Mouse (Mus musculus) monocyte, adult 5-6 weeks (primary cell): ENCODE measurements around the gene Ssxb10. TPM values are rescaled to one million over a fixed set of nuclear protein-coding genes. Genes with fewer than 3 reads are reported as not detected.
"Not testable (repeated sequence)": the region's sequence is repeated elsewhere in the genome, so short reads cannot be mapped to it uniquely, and the experiment has no call there.

Experiments used
- ATAC-seq: fragments of 153-309, 156-312 bp; replicated peaks from 2 replicates; pipeline ENCODE4 v1.8.0; 2017; ENCODE audit warnings: mild to moderate bottlenecking; ENCODE audit not compliant: low TSS enrichment, insufficient number of reproducible peaks, severe bottlenecking, poor library complexity, low FRiP score
- total RNA-seq: library from RNA; stranded (forward); fragments of 200-1000, 200-491, 200-594 nt; gene quantifications from 3 replicates; pipeline ENCODE4 v1.2.3, GENCODE M21; 2017

Ssxb10 gene
- total RNA-seq: not detected in 3 replicates

DNA sequence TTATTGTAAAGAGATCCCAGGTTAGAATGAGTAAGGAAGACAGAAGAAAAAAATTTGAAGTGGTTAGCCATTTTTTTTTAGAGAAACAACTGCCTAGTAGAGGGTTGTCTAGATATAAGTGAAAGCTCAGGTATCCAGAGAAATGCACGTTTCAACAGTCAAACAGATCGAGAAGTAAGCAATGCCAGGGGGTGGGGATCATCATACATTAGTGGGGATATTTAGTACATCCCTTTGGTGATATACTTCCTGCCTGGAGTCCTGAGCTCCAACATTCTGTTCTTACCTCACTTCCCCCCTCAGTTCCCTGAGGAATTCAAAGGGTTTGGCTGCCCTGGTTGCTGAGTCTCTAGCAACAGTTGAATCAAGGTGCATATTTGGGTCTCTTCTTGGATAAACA is at the start of gene Ssxb10:
TSS of gene Ssxb10 (plus strand) at position 301 of the 400 bp plus-strand sequence.
- no peak for ATAC-seq

DNA sequence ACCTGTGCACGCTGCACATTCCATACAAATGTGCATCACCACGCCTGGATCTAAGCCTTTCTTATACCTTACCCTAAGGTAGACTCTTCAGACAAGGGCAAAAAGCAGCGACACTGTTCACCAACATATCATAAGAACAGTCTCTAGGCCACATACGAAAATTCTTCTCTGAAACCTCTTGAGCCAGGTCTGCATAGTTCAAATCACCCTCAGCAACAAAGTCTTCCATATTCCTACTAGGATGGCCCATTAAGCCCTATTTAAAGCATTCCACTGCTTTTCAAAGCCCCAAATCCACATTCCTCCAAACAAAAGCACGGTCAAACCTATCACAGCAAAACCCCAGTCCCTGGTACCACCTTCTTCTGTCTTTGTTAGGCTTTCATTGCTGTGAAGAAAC is 38.6 kb upstream of the Ssxb10 start:
- no peak for ATAC-seq

DNA sequence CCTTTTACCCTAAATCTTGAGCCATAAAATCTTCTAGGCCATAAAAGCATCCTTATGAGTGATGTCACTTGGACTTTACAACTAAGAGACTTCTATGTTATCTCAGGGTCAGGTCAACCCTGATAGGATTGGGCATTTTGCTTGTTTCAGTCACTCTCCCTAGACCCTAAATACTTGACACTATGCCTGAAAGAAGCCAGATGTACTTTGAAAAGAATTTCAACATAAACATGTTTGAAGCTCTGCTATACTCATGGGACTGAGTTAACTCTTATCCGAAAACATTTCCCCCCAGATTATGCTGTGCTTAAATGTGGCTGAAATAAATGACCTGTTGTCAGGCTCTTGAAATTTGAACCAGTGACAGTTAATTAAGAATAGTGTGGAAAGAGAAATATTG is 17.9 kb upstream of the Ssxb10 start:
- ATAC-seq: no peak

DNA sequence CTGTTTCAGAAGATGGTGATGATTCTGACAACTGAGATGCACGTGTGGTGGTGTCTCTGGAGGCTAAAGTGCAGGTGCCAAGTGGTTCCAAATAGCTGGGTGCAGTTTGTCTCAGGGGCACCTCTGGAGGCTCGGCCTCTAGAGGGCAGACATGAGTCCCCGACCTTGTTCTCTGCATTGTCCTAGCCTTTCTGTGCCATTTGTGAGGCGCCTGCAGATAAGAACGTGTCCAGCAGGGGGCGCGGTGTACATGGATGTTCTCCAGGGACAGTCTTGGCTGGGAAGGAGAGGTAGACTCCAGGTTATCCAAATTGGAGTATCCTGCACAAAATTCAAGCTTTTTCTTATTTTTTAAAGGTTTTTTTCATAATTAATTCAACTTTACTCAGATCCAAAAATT is 12.3 kb upstream of the Ssxb10 start:
- ATAC-seq: not testable (repeated sequence)

DNA sequence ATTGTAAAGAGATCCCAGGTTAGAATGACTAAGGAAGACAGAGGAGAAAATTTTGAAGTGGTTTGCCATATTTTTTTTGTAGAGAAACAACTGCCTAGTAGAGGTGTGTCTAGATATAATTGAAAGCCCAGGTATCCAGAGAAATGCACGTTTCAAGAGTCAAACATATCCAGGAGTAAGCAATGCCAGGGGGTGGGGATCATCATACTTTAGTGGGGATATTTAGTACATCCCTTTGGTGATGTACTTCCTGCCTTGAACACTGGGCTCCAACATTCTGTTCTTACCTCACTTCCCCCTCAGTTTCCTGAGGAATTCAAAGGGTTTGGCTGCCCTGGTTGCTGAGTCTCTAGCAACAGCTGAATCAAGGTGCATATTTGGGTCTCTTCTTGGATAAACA is 39.5 kb downstream of the Ssxb10 start, which contains the start of gene Ssxb9:
TSS of gene Ssxb9 (plus strand) at position 301 of the 400 bp plus-strand sequence.
- not testable (repeated sequence) for ATAC-seq

Other genes starting within 250 kb of the Ssxb10 start
- 129 to 156 TPM (median 134 TPM) in 3 replicates for gene Was, start 236.9 kb upstream of the Ssxb10 start, total RNA-seq
- 22.2 to 44.8 TPM (median 28.6 TPM) in 3 replicates for gene Wdr13, start 194.5 kb upstream of the Ssxb10 start, total RNA-seq
- 767 to 1,158 TPM (median 1,044 TPM) in 3 replicates for gene Rbm3, start 181.5 kb upstream of the Ssxb10 start, total RNA-seq
- 3.3 to 6.7 TPM (median 5.1 TPM) in 3 replicates for gene Tbc1d25, start 151.2 kb upstream of the Ssxb10 start, total RNA-seq
- gene Ebp, start 133.9 kb upstream of the Ssxb10 start, total RNA-seq: 88.6 to 117 TPM (median 97.4 TPM) in 3 replicates
- 3.1 TPM in 1 of 3 replicates, not detected in the others for gene Porcn, start 120.9 kb upstream of the Ssxb10 start, total RNA-seq
- 6.1 to 10.3 TPM (median 7.9 TPM) in 3 replicates for gene Ftsj1, start 75.0 kb upstream of the Ssxb10 start, total RNA-seq
- gene Slc38a5, start 56.3 kb upstream of the Ssxb10 start, total RNA-seq: not detected in 3 replicates
- gene Ssxb9, start 39.6 kb downstream of the Ssxb10 start, total RNA-seq: not detected in 3 replicates
- gene Ssxb1, start 85.9 kb downstream of the Ssxb10 start, total RNA-seq: not detected in 3 replicates
- gene Ssxb2, start 134.3 kb downstream of the Ssxb10 start, total RNA-seq: not detected in 3 replicates
- not detected in 3 replicates for gene Gm14459, start 197.5 kb downstream of the Ssxb10 start, total RNA-seq
- gene Ssxb6, start 220.8 kb downstream of the Ssxb10 start, total RNA-seq: not detected in 3 replicates